Mouse (Mus musculus): ENCODE data around the gene Drosha. TPM values are rescaled to one million over a fixed set of nuclear protein-coding genes. Genes with fewer than 3 reads are reported as not detected.

Gene Drosha
- polyA plus RNA-seq, 1 experiment from 2014 or later: 50.0 TPM

GRCm38 (mm10) chr15:12807088-12807487, 17.5 kb upstream of the Drosha start:
- ATAC-seq (ENCODE audit: low FRiP score): no peak
- Histone ChIP-seq H3K4me3 (no peak overlapping the region), H3K27ac (no peak overlapping the region), H3K4me1 (replicated peaks) (no peaks in the 10 kb centered on the region), H3K36me3 (peaks cover 60% of the 10 kb centered on the region), H3K9me3 (no peaks in the 10 kb centered on the region), H3K4me2 (no peak overlapping the region), H3K9ac (no peak overlapping the region), H3K27me3 (no peaks in the 10 kb centered on the region)
- WGBS: 96% methylated on average over 10 of the region's 10 CpGs

GRCm38 (mm10) chr15:12809305-12809704, 15.3 kb upstream of the Drosha start:
- Histone ChIP-seq H3K27me3 (no peaks in the 10 kb centered on the region), H3K9ac (no peak overlapping the region), H3K4me3 (no peak overlapping the region), H3K27ac (no peak overlapping the region), H3K4me2 (no peak overlapping the region), H3K9me3 (no peaks in the 10 kb centered on the region), H3K4me1 (replicated peaks) (no peaks in the 10 kb centered on the region), H3K36me3 (peaks cover 79% of the 10 kb centered on the region)
- 95% methylated on average over 6 of the region's 6 CpGs for WGBS
- no peak for ATAC-seq (ENCODE audit: low FRiP score)

- Histone ChIP-seq H3K9me3 (no peaks in the 10 kb centered on the region), H3K36me3 (peaks cover 94% of the 10 kb centered on the region), H3K4me3 (no peak overlapping the region), H3K4me2 (no peak overlapping the region), H3K27ac (no peak overlapping the region), H3K9ac (no peak overlapping the region), H3K4me1 (replicated peaks) (no peaks in the 10 kb centered on the region), H3K27me3 (no peaks in the 10 kb centered on the region)
- no peak for ATAC-seq (ENCODE audit: low FRiP score)
- WGBS: 93% methylated on average over 11 of the region's 11 CpGs
Observed at GRCm38 (mm10) chr15:12812646-12813045, 12.0 kb upstream of the Drosha start.

GRCm38 (mm10) chr15:12817592-12817991, 7.0 kb upstream of the Drosha start:
- Histone ChIP-seq H3K27ac (no peak overlapping the region), H3K27me3 (no peaks in the 10 kb centered on the region), H3K4me3 (no peak overlapping the region), H3K36me3 (peaks cover 85% of the 10 kb centered on the region), H3K9me3 (no peaks in the 10 kb centered on the region), H3K4me1 (replicated peaks) (no peaks in the 10 kb centered on the region; the same call in 1 of the 2 replicates), H3K9ac (no peak overlapping the region), H3K4me2 (no peak overlapping the region)
- 97% methylated on average over 8 of the region's 8 CpGs for WGBS
- ATAC-seq (ENCODE audit: low FRiP score): no peak

- no peaks in the 10 kb centered on the region for H3K9me3 ChIP-seq
- no peak overlapping the region for H3K4me2 ChIP-seq
- WGBS: 83% methylated on average over 9 of the region's 9 CpGs
- H3K27me3 ChIP-seq: no peaks in the 10 kb centered on the region
- ATAC-seq (ENCODE audit: low FRiP score): no peak
- peaks cover 43% of the 10 kb centered on the region for H3K36me3 ChIP-seq
- peaks cover 25% of the 10 kb centered on the region for H3K4me1 ChIP-seq (replicated peaks)
- no peak overlapping the region for H3K4me3 ChIP-seq
- H3K9ac ChIP-seq: no peak overlapping the region
- no peak overlapping the region for H3K27ac ChIP-seq
Observed at GRCm38 (mm10) chr15:12822416-12823395, 1.9 kb upstream of the Drosha start.

GRCm38 (mm10) chr15:12823455-12824119, 1.0 kb upstream of the Drosha start:
- no peak for ATAC-seq (ENCODE audit: low FRiP score)
- WGBS: 94% methylated on average over 2 of the region's 2 CpGs
- H3K4me3 ChIP-seq: peak overlapping the region; percentile 80
- no peaks in the 10 kb centered on the region for H3K9me3 ChIP-seq
- no peaks in the 10 kb centered on the region for H3K27me3 ChIP-seq
- H3K9ac ChIP-seq: peak overlapping the region; percentile 94
- peaks cover 25% of the 10 kb centered on the region for H3K4me1 ChIP-seq (replicated peaks)
- H3K36me3 ChIP-seq: peaks cover 43% of the 10 kb centered on the region
- H3K4me2 ChIP-seq: peak overlapping the region; percentile 73
- peak overlapping the region; percentile 90; the same call in 1 of the 2 replicates for H3K27ac ChIP-seq

GRCm38 (mm10) chr15:12824965-12825364, 350 bp downstream of the Drosha start:
- H3K27ac ChIP-seq: peak overlapping the region; percentile 88
- H3K4me1 ChIP-seq (replicated peaks): peaks cover 25% of the 10 kb centered on the region
- H3K36me3 ChIP-seq: peaks cover 44% of the 10 kb centered on the region
- H3K27me3 ChIP-seq: no peaks in the 10 kb centered on the region
- H3K9ac ChIP-seq: peak overlapping the region; percentile 94
- ATAC-seq (ENCODE audit: low FRiP score): peak; percentile 68
- no peaks in the 10 kb centered on the region for H3K9me3 ChIP-seq
- H3K4me3 ChIP-seq: peak overlapping the region; percentile 80
- under 1% methylated on average over 31 of the region's 31 CpGs for WGBS
- H3K4me2 ChIP-seq: peak overlapping the region; percentile 76

- H3K36me3 ChIP-seq: peaks cover 47% of the 10 kb centered on the region
- H3K27me3 ChIP-seq: no peaks in the 10 kb centered on the region
- H3K4me2 ChIP-seq: peak overlapping the region; percentile 76
- 57% methylated on average over 12 of the region's 12 CpGs for WGBS
- H3K4me3 ChIP-seq: peak overlapping the region; percentile 80
- peak overlapping the region; percentile 94 for H3K9ac ChIP-seq
- peaks cover 25% of the 10 kb centered on the region for H3K4me1 ChIP-seq (replicated peaks)
- no peaks in the 10 kb centered on the region for H3K9me3 ChIP-seq
- ATAC-seq (ENCODE audit: low FRiP score): no peak
- H3K27ac ChIP-seq: no peak overlapping the region
Observed at GRCm38 (mm10) chr15:12825408-12825807, 793 bp downstream of the Drosha start.

GRCm38 (mm10) chr15:12829878-12830277, 5.3 kb downstream of the Drosha start:
- H3K36me3 ChIP-seq: peaks cover 63% of the 10 kb centered on the region
- peaks cover 17% of the 10 kb centered on the region for H3K4me1 ChIP-seq (replicated peaks)
- 95% methylated on average over 3 of the region's 3 CpGs for WGBS
- H3K9ac ChIP-seq: no peak overlapping the region
- H3K9me3 ChIP-seq: no peaks in the 10 kb centered on the region
- H3K4me3 ChIP-seq: no peak overlapping the region
- H3K27ac ChIP-seq: no peak overlapping the region
- no peaks in the 10 kb centered on the region for H3K27me3 ChIP-seq
- ATAC-seq (ENCODE audit: low FRiP score): no peak
- no peak overlapping the region for H3K4me2 ChIP-seq

GRCm38 (mm10) chr15:12832599-12832998, 8.0 kb downstream of the Drosha start:
- ATAC-seq (ENCODE audit: low FRiP score): no peak
- Histone ChIP-seq H3K27ac (no peak overlapping the region), H3K27me3 (no peaks in the 10 kb centered on the region), H3K9ac (no peak overlapping the region), H3K36me3 (peaks cover 82% of the 10 kb centered on the region), H3K4me2 (no peak overlapping the region), H3K4me3 (no peak overlapping the region), H3K4me1 (replicated peaks) (no peaks in the 10 kb centered on the region), H3K9me3 (no peaks in the 10 kb centered on the region)
- WGBS: 97% methylated on average over 4 of the region's 4 CpGs

- Histone ChIP-seq H3K9ac (no peak overlapping the region), H3K4me2 (no peak overlapping the region), H3K27me3 (no peaks in the 10 kb centered on the region), H3K27ac (no peak overlapping the region), H3K36me3 (peaks cover 82% of the 10 kb centered on the region), H3K9me3 (no peaks in the 10 kb centered on the region), H3K4me3 (no peak overlapping the region), H3K4me1 (replicated peaks) (no peaks in the 10 kb centered on the region)
- 95% methylated on average over 31 of the region's 31 CpGs for WGBS
- ATAC-seq (ENCODE audit: low FRiP score): 0 out of 2 replicates have a peak, but pooled peaks have one; percentile 52
Observed at GRCm38 (mm10) chr15:12833385-12833784, 8.8 kb downstream of the Drosha start.

- no peak for ATAC-seq (ENCODE audit: low FRiP score)
Observed at GRCm38 (mm10) chr15:12834231-12834630, 9.6 kb downstream of the Drosha start.

More at GRCm38 (mm10) chr15:12834231-12834630, 9.6 kb downstream of the Drosha start:
- Histone ChIP-seq H3K4me2 (no peak overlapping the region), H3K9ac (no peak overlapping the region), H3K4me1 (replicated peaks) (no peaks in the 10 kb centered on the region), H3K27me3 (no peaks in the 10 kb centered on the region), H3K36me3 (peaks cover 76% of the 10 kb centered on the region), H3K27ac (no peak overlapping the region), H3K4me3 (no peak overlapping the region), H3K9me3 (no peaks in the 10 kb centered on the region)
- WGBS: 93% methylated on average over 24 of the region's 24 CpGs
